Mouse (Mus musculus): Measurements from ENCODE around the gene Lgals4. TPM values are rescaled to one million over a fixed set of nuclear protein-coding genes. Genes with fewer than 3 reads are reported as not detected.

The Lgals4 gene
- polyA plus RNA-seq, 1 experiment from 2014 or later: 8.7 TPM

DNA sequence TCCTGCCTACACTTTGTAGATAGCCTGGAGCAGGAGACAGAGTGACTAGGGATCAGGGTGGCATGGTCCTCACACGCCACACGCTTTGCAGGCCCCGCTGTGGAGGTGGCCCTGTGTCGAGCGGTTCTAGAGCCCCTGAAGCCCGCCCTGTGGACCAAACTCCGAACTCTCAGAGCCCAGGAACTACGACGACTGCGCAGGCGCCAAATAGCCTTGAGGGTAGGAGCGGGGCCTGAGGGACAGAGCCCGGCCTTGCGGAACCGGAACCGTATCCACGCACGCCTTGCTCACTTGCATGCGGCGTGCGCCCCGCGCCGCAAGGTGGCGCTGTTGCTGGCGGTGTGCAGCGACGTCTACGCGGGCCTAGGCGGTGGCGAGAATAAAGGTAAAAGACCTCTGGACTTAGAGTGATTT lies 37.1 kb upstream of the Lgals4 start:
- no peaks in the 10 kb centered on the region for H3K27me3 ChIP-seq
- H3K4me3 ChIP-seq: peak overlapping the region; percentile 27
- H3K4me1 ChIP-seq: peaks cover 11% of the 10 kb centered on the region
- H3K9me3 ChIP-seq: no peaks in the 10 kb centered on the region
- H3K4me2 ChIP-seq: peak overlapping the region; percentile 52
- no peaks in the 10 kb centered on the region for H3K36me3 ChIP-seq
- WGBS: 16% methylated on average over 32 of the region's 32 CpGs
- no peak for ATAC-seq (ENCODE audit: insufficient number of reproducible peaks, insufficient read depth, low FRiP score, low TSS enrichment, low read depth)
- no peak overlapping the region for H3K27ac ChIP-seq
- H3K9ac ChIP-seq: peak overlapping the region; percentile 65

DNA sequence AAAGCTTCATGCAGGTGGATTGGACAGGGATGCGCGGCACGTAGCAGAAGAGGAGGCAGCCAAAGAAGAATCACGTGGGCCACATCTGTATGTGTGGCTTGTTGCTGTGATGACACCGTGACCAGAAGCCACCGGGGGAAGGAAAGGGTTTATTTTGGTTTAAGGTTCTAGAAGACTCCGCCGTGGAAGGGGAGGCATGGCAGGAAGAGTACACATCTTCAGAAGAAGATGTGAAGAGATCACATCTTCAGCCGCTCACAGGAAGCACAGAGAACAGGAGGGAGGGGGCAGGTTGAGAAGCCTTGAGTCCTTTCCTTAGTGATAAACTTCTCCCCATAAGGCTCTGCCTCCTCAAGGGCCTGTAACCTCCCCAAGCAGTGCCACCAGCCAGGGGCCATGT lies 33.7 kb upstream of the Lgals4 start:
- 93% methylated on average over 9 of the region's 9 CpGs for WGBS
- no peaks in the 10 kb centered on the region for H3K27me3 ChIP-seq
- peaks cover 38% of the 10 kb centered on the region for H3K4me1 ChIP-seq
- H3K9ac ChIP-seq: no peak overlapping the region
- no peak for ATAC-seq (ENCODE audit: insufficient number of reproducible peaks, insufficient read depth, low FRiP score, low TSS enrichment, low read depth)
- no peak overlapping the region for H3K4me2 ChIP-seq
- H3K36me3 ChIP-seq: no peaks in the 10 kb centered on the region
- H3K4me3 ChIP-seq: no peak overlapping the region
- H3K9me3 ChIP-seq: no peaks in the 10 kb centered on the region
- H3K27ac ChIP-seq: no peak overlapping the region

DNA sequence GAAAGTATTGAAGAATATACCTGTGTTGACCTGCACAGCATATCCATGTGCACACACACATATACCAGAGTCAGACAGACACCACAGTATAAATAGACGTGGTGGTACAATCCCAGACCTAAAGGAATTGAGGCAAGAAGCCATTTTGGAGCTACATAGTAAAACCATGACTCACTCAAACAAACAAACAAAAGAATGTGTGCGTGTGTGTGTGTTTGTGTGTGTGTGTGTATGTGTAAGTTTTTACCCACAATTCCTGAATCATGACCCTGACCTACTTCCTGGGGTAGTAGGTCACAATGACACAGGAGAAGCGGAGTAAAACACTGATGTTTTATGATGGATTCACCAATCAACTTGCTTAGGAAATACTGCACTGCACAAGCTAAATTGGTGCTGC lies 32.2 kb upstream of the Lgals4 start:
- H3K9ac ChIP-seq: no peak overlapping the region
- H3K4me2 ChIP-seq: peak overlapping the region; percentile 10; the same call in 1 of the 2 replicates
- H3K27ac ChIP-seq: peak overlapping the region; percentile 96
- peaks cover 37% of the 10 kb centered on the region for H3K4me1 ChIP-seq
- no peak overlapping the region for H3K4me3 ChIP-seq
- no peaks in the 10 kb centered on the region for H3K9me3 ChIP-seq
- no peaks in the 10 kb centered on the region for H3K27me3 ChIP-seq
- no peak for ATAC-seq (ENCODE audit: insufficient number of reproducible peaks, insufficient read depth, low FRiP score, low TSS enrichment, low read depth)
- 69% methylated on average over 3 of the region's 3 CpGs for WGBS
- H3K36me3 ChIP-seq: no peaks in the 10 kb centered on the region

DNA sequence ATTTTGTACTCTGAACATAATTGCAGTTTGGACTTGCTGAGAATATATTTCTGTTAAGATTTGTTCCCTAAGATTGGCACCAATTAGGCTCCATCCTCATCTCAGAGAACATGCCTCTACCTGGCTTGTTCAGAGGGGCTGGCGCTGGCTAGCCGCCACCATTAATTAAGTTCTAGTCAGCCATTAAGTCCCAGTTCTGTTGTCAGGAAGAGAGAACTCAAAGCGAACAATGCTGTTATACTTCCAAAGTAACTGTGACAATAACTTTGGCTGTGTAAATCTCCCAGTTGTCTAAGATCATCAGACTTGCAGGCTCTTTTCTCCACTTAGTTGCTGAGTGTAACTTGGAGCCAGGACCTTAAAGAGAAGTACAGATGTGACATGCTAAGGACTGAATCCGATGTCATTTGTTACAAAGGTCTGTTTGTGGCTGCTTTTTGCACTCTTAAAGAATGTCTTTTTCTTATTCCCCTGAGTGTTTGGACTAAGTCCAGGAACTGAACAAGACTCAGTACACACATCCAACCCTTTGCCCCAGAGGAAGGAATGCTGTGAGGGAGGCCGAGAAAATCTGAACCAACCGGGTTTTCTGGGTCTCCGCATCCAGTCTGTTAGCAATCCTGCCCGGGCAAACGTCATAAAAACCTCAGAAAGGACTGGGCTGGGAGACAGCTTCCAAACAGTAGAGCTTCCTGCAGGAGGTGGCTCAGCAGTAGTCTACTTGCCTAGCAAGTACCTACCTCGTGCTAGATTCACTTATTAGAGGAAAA lies 31.6 kb upstream of the Lgals4 start:
- H3K27ac ChIP-seq: peak overlapping the region; percentile 96
- 16% methylated on average over 10 of the region's 10 CpGs for WGBS

DNA sequence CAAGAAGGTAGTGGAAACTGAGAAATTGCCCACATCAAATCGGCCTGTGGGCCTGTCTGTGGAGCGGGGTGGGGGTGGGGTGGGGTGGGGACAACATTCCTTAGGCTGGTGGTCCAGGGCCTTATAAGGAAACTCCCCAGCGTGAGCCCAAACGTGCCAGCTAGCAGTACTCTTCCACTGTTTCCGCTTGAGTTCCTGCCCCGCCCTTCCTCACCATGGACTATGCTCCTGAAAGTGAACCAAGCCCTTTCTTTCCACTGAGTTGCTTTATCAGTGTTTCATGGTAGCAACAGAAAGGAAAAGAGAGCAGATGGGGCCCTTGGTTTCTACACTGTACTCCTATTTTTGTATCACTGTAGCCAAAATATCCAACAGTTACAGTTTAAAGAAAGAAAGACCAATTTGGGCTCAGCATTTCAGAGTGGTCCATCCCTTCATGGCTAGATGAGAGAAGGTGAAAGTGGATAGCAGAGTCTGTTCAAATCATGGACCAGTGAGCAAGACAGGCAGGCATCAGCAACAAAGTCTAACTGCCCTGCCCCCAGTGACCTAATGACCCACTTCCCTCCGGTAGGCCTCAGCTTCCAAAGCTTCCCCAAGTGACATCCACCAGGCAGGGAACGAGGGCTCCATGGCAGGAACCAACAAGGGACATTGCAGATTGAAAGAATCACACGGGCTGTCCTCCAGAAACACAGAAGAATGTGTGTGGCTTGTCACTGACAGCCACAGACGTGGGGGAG lies 30.6 kb upstream of the Lgals4 start:
- Histone ChIP-seq H3K9me3 (no peaks in the 10 kb centered on the region), H3K27me3 (no peaks in the 10 kb centered on the region), H3K4me2 (peak overlapping the region; percentile 40), H3K4me3 (no peak overlapping the region), H3K9ac (peak overlapping the region; percentile 47), H3K27ac (peak overlapping the region; percentile 96), H3K4me1 (peaks cover 36% of the 10 kb centered on the region), H3K36me3 (no peaks in the 10 kb centered on the region)
- WGBS: 8% methylated on average over 10 of the region's 10 CpGs
- ATAC-seq (ENCODE audit: insufficient number of reproducible peaks, insufficient read depth, low FRiP score, low TSS enrichment, low read depth): peak; percentile 45; the same call in 1 of the 2 replicates

More for the DNA sequence above, 31.6 kb upstream of the Lgals4 start:
- Histone ChIP-seq H3K4me3 (no peak overlapping the region), H3K27me3 (no peaks in the 10 kb centered on the region), H3K9ac (peak overlapping the region; percentile 47; the same call in 1 of the 2 replicates), H3K36me3 (no peaks in the 10 kb centered on the region), H3K9me3 (no peaks in the 10 kb centered on the region), H3K4me1 (peaks cover 31% of the 10 kb centered on the region), H3K4me2 (peak overlapping the region; percentile 40)
- ATAC-seq (ENCODE audit: insufficient number of reproducible peaks, insufficient read depth, low FRiP score, low TSS enrichment, low read depth): peak; percentile 62; the same call in 1 of the 2 replicates

DNA sequence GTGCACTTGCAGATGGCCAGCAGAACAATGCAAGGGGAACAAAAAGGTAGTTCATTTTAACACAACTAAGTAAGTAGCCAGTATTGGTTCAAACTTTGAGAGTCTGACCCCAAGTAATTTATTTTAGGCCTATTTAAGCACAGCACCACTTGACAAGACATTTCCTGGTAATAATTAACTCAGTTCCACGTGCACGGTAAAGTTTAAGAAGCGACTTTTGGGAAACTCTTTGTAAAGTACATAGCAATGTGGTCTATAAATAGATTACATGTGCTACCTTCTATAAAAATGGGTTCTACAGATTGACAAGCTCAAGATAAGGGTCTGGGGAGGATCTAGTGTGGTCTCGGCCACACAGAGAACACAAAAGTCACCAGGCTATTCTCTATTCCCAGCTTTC lies 29.9 kb upstream of the Lgals4 start:
- 46% methylated on average over 4 of the region's 4 CpGs for WGBS
- H3K27ac ChIP-seq: peak overlapping the region; percentile 96
- no peaks in the 10 kb centered on the region for H3K27me3 ChIP-seq

DNA sequence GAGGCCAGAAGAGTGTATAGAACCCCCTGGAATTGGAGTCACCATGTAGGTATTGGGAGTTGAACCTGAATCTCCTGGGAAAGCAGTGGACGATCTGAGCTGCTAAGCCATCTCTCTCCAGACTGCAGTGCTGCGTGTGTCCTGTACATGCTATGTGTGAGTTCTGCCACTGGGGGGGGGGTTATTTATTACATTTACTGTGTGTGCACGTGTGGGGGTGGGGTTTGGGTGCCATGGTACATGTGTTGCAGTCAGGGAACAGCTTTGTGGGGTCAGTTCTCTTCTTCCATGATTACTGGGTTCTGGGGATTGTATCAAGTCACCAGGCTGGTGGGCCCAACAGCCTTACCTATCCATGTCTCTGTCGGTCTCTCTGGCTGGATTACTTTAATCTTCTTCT lies 26.8 kb upstream of the Lgals4 start:
- H3K4me1 ChIP-seq: peaks cover 34% of the 10 kb centered on the region
- whole genome bisulfite sequencing: 81% methylated on average over 4 of the region's 4 CpGs
- no peak overlapping the region for H3K27ac ChIP-seq
- H3K9me3 ChIP-seq: no peaks in the 10 kb centered on the region
- no peaks in the 10 kb centered on the region for H3K36me3 ChIP-seq
- no peak for ATAC-seq (ENCODE audit: insufficient number of reproducible peaks, insufficient read depth, low FRiP score, low TSS enrichment, low read depth)
- no peak overlapping the region for H3K9ac ChIP-seq
- no peaks in the 10 kb centered on the region for H3K27me3 ChIP-seq
- H3K4me2 ChIP-seq: no peak overlapping the region
- H3K4me3 ChIP-seq: no peak overlapping the region

More for the DNA sequence above, 29.9 kb upstream of the Lgals4 start:
- H3K4me2 ChIP-seq: no peak overlapping the region
- peaks cover 40% of the 10 kb centered on the region for H3K4me1 ChIP-seq
- no peaks in the 10 kb centered on the region for H3K36me3 ChIP-seq
- no peak for ATAC-seq (ENCODE audit: insufficient number of reproducible peaks, insufficient read depth, low FRiP score, low TSS enrichment, low read depth)
- H3K9ac ChIP-seq: no peak overlapping the region
- H3K4me3 ChIP-seq: no peak overlapping the region
- no peaks in the 10 kb centered on the region for H3K9me3 ChIP-seq

DNA sequence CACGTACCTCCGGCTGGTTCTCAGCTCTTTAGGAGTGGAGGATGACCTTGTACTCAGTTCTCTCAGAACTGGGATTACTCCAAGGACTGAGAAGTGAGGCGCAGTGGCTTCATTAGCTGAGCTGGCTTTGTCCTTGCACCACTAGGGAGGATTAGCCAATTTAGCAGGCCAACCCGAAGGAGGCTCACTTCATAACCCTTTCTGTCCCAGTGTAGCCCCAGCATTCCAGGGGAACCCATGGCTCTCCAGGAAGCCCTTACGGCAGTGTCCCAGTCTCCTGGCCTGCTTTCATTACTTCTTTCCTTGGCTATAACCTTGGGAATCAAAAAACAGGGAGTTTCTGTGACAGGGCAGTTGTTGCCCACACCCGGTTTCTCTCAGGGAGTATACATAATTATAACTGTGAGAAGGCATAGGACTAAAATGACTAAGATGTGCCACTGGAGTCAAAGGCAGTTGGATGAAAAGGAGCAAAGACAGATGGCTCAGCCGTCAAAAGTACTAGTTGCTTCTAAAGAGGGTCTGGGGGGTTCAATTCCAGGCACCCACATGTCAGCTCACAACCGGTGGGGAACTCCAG lies 25.9 kb upstream of the Lgals4 start:
- peaks cover 8% of the 10 kb centered on the region for H3K36me3 ChIP-seq
- H3K9ac ChIP-seq: peak overlapping the region; percentile 95
- peak overlapping the region; percentile 71 for H3K4me3 ChIP-seq
- peaks cover 34% of the 10 kb centered on the region for H3K4me1 ChIP-seq
- no peaks in the 10 kb centered on the region for H3K27me3 ChIP-seq
- 39% methylated on average over 7 of the region's 8 CpGs for WGBS
- ATAC-seq (ENCODE audit: insufficient number of reproducible peaks, insufficient read depth, low FRiP score, low TSS enrichment, low read depth): no peak
- no peaks in the 10 kb centered on the region for H3K9me3 ChIP-seq
- H3K27ac ChIP-seq: peak overlapping the region; percentile 100
- peak overlapping the region; percentile 94 for H3K4me2 ChIP-seq

DNA sequence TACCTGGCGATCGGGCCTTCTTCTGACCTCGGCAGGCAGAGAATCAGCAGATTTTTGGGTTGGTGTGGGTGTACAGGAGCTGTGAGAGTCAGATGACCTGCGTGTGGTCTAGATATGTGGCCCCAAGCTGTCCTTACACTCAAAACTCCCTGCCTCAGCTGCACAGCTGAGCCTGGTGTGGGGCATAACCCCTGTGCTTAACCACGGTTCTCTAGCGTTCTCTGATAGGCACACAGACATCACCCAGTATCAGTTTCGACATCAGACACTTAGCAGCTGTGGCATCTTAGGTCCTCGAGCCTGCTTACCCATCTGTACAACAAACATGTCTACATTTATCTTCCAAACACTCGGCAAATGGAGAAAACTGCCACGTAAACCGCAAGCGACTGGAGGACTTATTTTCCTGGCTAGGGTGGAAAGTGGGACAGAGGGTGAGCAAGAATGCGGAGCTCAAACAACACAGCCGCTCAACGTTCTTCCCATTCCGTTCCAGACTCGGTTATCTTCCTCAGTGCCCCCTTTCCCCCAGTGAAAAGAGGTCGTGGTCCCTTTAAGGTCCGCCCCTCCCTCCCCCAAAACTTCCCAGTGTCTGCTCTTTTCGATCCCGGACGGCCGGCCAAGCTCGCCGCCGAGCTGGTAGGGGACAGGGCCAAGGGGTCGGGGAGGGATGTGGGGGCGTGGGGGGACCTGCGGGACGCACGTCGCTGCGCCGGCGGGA lies 25.3 kb upstream of the Lgals4 start, which contains the start of gene Hnrnpl:
Hnrnpl (plus strand) TSS at position 321 of the 721 bp plus-strand sequence.
- peak within 1 kb of the TSS; percentile 94 for H3K4me2 ChIP-seq
- H3K4me3 ChIP-seq: peak within 1 kb of the TSS; percentile 71
- peaks cover 15% of the 10 kb centered on the region for H3K36me3 ChIP-seq
- H3K9ac ChIP-seq: peak within 1 kb of the TSS; percentile 95
- no peaks in the 10 kb centered on the region for H3K9me3 ChIP-seq
- H3K27me3 ChIP-seq: no peaks in the 10 kb centered on the region
- 4% methylated on average over 35 of the region's 35 CpGs for WGBS
- ATAC-seq (ENCODE audit: insufficient number of reproducible peaks, insufficient read depth, low FRiP score, low TSS enrichment, low read depth): peak; percentile 3
- H3K27ac ChIP-seq: peak within 1 kb of the TSS; percentile 100
- peaks cover 34% of the 10 kb centered on the region for H3K4me1 ChIP-seq

DNA sequence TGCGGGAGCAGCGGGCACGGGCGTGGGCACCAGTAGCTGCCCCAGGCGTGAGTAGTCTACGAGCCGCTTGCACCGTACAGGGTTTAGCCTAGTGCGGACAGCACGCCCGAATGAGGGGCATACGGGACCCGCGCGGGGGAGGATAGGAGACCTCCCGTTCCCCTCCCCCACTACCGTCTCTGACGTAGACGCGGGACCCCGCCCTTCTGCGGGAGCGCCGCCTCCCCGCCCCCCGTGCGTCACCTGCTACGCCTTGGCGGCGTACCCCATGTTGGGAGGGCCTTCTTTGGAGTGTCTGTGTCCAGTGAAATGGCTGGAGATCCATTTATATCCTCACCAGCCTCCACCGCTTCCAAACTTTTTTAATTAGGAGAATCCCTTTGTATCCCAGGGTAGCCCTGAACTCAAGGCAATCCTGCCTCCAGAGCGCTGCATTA lies 24.7 kb upstream of the Lgals4 start:
- H3K27me3 ChIP-seq: no peaks in the 10 kb centered on the region
- H3K4me2 ChIP-seq: peak overlapping the region; percentile 94
- H3K9me3 ChIP-seq: no peaks in the 10 kb centered on the region
- peak; percentile 67 for ATAC-seq (ENCODE audit: insufficient number of reproducible peaks, insufficient read depth, low FRiP score, low TSS enrichment, low read depth)
- under 1% methylated on average over 31 of the region's 32 CpGs for WGBS
- H3K4me1 ChIP-seq: peaks cover 34% of the 10 kb centered on the region
- H3K27ac ChIP-seq: peak overlapping the region; percentile 100
- H3K9ac ChIP-seq: peak overlapping the region; percentile 95
- peaks cover 21% of the 10 kb centered on the region for H3K36me3 ChIP-seq
- H3K4me3 ChIP-seq: peak overlapping the region; percentile 71
